Mouse (Mus musculus): Measurements from ENCODE around the gene Ralgapa2. TPM values are rescaled to one million over a fixed set of nuclear protein-coding genes. Genes with fewer than 3 reads are reported as not detected.
A peak's percentile ranks its signal among the peaks of the same experiment; 100 is the strongest.

The Ralgapa2 gene
- polyA plus RNA-seq, 1 experiment from 2014 or later, result 6.5 TPM

DNA sequence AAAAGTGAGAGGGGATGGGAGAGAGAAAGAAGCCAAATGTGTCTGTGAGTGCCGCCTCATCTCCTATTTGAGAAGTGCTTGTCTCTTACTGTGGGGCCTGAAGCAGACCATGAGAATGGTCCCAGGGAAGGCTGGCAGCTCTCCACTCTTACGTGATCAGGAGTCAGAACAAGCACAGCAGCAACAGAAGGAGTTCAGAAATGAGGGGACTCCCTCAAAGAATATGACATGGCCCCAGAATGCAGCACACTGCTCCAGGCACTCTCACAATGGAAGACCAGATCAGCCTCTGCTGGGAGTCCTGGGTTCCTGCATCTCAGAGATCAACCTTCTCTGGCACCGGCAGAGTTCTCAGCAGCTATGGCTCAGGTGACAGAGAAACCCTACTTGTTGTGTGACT lies 284.5 kb downstream of the Ralgapa2 start:
- H3K4me3 ChIP-seq, result no peak overlapping the region
- H3K27ac ChIP-seq (replicated peaks), result no peak overlapping the region
- no peaks in the 10 kb centered on the region for H3K9me3 ChIP-seq
- no peak overlapping the region for H3K9ac ChIP-seq
- H3K36me3 ChIP-seq, result no peaks in the 10 kb centered on the region
- WGBS, result 64% methylated on average over 3 of the region's 3 CpGs
- peaks cover 65% of the 10 kb centered on the region for H3K27me3 ChIP-seq (replicated peaks)
- no peak for ATAC-seq (ENCODE audit: extremely low read depth, insufficient number of reproducible peaks, low FRiP score, low TSS enrichment)
- H3K4me2 ChIP-seq, result no peak overlapping the region
- peaks cover 9% of the 10 kb centered on the region for H3K4me1 ChIP-seq

DNA sequence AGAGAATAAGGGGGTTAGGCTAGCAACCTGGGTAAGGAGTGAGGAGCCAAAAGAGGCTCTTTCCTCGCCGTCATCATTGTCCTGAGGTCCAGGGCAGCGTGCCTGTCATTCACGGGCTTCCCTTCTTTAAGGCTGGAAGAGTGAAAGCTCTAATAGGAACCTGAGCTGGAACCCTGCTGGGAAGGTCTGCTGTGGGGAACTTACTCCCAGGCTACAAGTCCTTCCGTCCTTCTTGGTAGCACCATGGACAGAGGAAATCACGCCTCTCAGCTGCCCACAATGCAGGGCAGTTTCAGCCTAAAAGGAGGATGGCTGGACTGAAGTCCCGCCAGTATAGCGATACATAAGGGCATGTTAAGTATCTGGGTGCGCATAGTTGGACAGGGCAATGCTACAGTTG lies 285.7 kb downstream of the Ralgapa2 start:
- Histone ChIP-seq H3K4me3 (no peak overlapping the region), H3K36me3 (no peaks in the 10 kb centered on the region), H3K27me3 (replicated peaks) (peaks cover 77% of the 10 kb centered on the region), H3K4me1 (peaks cover 21% of the 10 kb centered on the region), H3K4me2 (no peak overlapping the region), H3K9ac (no peak overlapping the region), H3K9me3 (no peaks in the 10 kb centered on the region), H3K27ac (replicated peaks) (no peak overlapping the region)
- ATAC-seq (ENCODE audit: extremely low read depth, insufficient number of reproducible peaks, low FRiP score, low TSS enrichment), result no peak
- WGBS, result 4% methylated on average over 9 of the region's 9 CpGs

DNA sequence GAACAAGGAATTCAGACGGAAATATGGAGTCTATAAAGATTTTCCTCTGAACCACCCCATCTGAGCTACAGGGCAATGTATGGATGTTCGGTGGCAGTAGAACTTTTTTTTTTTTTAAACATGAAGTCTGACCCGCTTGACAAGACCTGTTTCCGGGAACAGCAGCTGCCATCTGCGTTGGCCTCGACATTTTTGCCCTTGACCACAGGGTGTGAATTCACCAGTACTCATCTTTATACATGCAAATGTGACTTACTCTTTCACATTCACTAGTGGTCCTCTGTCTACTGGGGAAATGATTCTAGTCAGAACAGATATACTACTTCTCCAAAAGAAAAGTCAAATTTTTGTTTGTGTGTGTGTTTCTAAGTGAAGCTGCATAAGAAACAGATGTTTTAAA lies 286.3 kb downstream of the Ralgapa2 start:
- Histone ChIP-seq H3K27me3 (replicated peaks) (peaks cover 83% of the 10 kb centered on the region), H3K9ac (no peak overlapping the region), H3K4me1 (peaks cover 28% of the 10 kb centered on the region), H3K36me3 (no peaks in the 10 kb centered on the region), H3K27ac (replicated peaks) (no peak overlapping the region), H3K9me3 (no peaks in the 10 kb centered on the region), H3K4me2 (no peak overlapping the region), H3K4me3 (no peak overlapping the region)
- 22% methylated on average over 6 of the region's 6 CpGs for WGBS
- no peak for ATAC-seq (ENCODE audit: extremely low read depth, insufficient number of reproducible peaks, low FRiP score, low TSS enrichment)

GRCm38 (mm10) chr2:146224141-146224540 lies 288.0 kb downstream of the Ralgapa2 start:
- H3K4me2 ChIP-seq, result no peak overlapping the region
- no peak overlapping the region for H3K9ac ChIP-seq
- 22% methylated on average over 7 of the region's 7 CpGs for WGBS

GRCm38 (mm10) chr2:146223176-146223905 lies 288.8 kb downstream of the Ralgapa2 start:
- no peak for ATAC-seq (ENCODE audit: extremely low read depth, insufficient number of reproducible peaks, low FRiP score, low TSS enrichment)
- no peak overlapping the region for H3K27ac ChIP-seq (replicated peaks)
- H3K9me3 ChIP-seq, result no peaks in the 10 kb centered on the region
- H3K4me1 ChIP-seq, result peaks cover 33% of the 10 kb centered on the region
- H3K4me2 ChIP-seq, result peak overlapping the region; percentile 93
- peak overlapping the region; percentile 59 for H3K4me3 ChIP-seq
- peak overlapping the region; percentile 56; the same call in 1 of the 2 replicates for H3K9ac ChIP-seq
- no peaks in the 10 kb centered on the region for H3K36me3 ChIP-seq
- 2% methylated on average over 70 of the region's 75 CpGs for WGBS
- peaks cover 98% of the 10 kb centered on the region for H3K27me3 ChIP-seq (replicated peaks)

More at GRCm38 (mm10) chr2:146224141-146224540, 288.0 kb downstream of the Ralgapa2 start:
- Histone ChIP-seq H3K4me1 (peaks cover 30% of the 10 kb centered on the region), H3K36me3 (no peaks in the 10 kb centered on the region), H3K27ac (replicated peaks) (no peak overlapping the region), H3K27me3 (replicated peaks) (peaks cover 98% of the 10 kb centered on the region), H3K9me3 (no peaks in the 10 kb centered on the region), H3K4me3 (no peak overlapping the region)
- ATAC-seq (ENCODE audit: extremely low read depth, insufficient number of reproducible peaks, low FRiP score, low TSS enrichment), result no peak

- Histone ChIP-seq H3K36me3 (no peaks in the 10 kb centered on the region), H3K27ac (replicated peaks) (no peak overlapping the region), H3K9ac (peak overlapping the region; percentile 56), H3K27me3 (replicated peaks) (peaks cover 98% of the 10 kb centered on the region), H3K4me3 (peak overlapping the region; percentile 59), H3K9me3 (no peaks in the 10 kb centered on the region), H3K4me1 (peaks cover 41% of the 10 kb centered on the region), H3K4me2 (peak overlapping the region; percentile 93)
- WGBS, result under 1% methylated on average over 116 of the region's 133 CpGs
- ATAC-seq (ENCODE audit: extremely low read depth, insufficient number of reproducible peaks, low FRiP score, low TSS enrichment), result no peak; the same call in 1 of the 2 replicates
Observed at GRCm38 (mm10) chr2:146222279-146223175, 289.6 kb downstream of the Ralgapa2 start.

- Histone ChIP-seq H3K4me2 (peak overlapping the region; percentile 93), H3K4me1 (peaks cover 44% of the 10 kb centered on the region), H3K36me3 (no peaks in the 10 kb centered on the region), H3K27me3 (replicated peaks) (peaks cover 95% of the 10 kb centered on the region), H3K4me3 (peak overlapping the region; percentile 59), H3K27ac (replicated peaks) (no peak overlapping the region), H3K9me3 (no peaks in the 10 kb centered on the region), H3K9ac (peak overlapping the region; percentile 56)
- under 1% methylated on average over 43 of the region's 44 CpGs for WGBS
- no peak for ATAC-seq (ENCODE audit: extremely low read depth, insufficient number of reproducible peaks, low FRiP score, low TSS enrichment)
Observed at GRCm38 (mm10) chr2:146221929-146222278, 290.2 kb downstream of the Ralgapa2 start.

- H3K4me2 ChIP-seq, result peak within 1 kb of the TSS; percentile 93
- peaks cover 44% of the 10 kb centered on the region for H3K4me1 ChIP-seq
- no peak within 1 kb of the TSS for H3K27ac ChIP-seq (replicated peaks)
- H3K9ac ChIP-seq, result peak within 1 kb of the TSS; percentile 56
- H3K27me3 ChIP-seq (replicated peaks), result peaks cover 94% of the 10 kb centered on the region
- H3K4me3 ChIP-seq, result peak within 1 kb of the TSS; percentile 59
- no peaks in the 10 kb centered on the region for H3K36me3 ChIP-seq
- H3K9me3 ChIP-seq, result no peaks in the 10 kb centered on the region
- no peak for ATAC-seq (ENCODE audit: extremely low read depth, insufficient number of reproducible peaks, low FRiP score, low TSS enrichment)
- under 1% methylated on average over 85 of the region's 86 CpGs for WGBS
Observed at GRCm38 (mm10) chr2:146221076-146221928, 290.8 kb downstream of the Ralgapa2 start, which contains the start of gene Insm1. TSS of gene Insm1 (plus strand) at chr2:146221921.

DNA sequence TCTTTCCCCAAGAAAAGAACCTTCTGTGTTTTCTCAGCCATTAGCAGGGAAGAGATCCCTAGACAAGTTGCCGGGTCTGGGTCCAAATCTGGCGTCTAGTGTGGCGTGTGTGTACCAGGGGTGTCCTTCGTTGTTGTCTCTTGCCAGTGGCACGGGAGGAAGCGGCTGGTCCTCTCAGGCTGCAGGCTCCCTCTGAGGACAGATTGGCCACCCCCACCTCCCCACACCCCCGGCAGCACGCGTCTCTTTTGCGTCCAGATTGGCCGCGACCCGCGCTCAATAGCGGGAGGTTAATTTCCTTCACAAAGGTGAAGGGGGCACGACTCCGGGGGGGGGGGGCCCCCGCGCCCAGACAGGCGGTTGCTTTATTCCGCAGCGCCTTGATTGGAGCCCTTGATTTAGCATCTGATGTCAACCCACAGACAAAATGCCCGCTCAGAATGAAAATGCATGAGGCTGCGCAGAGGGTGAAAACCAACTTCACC lies 291.5 kb downstream of the Ralgapa2 start:
- H3K4me1 ChIP-seq, result peaks cover 44% of the 10 kb centered on the region
- H3K4me3 ChIP-seq, result peak overlapping the region; percentile 59
- peak overlapping the region; percentile 93 for H3K4me2 ChIP-seq
- H3K36me3 ChIP-seq, result no peaks in the 10 kb centered on the region
- H3K9me3 ChIP-seq, result no peaks in the 10 kb centered on the region
- H3K9ac ChIP-seq, result no peak overlapping the region
- under 1% methylated on average over 24 of the region's 24 CpGs for WGBS
- ATAC-seq (ENCODE audit: extremely low read depth, insufficient number of reproducible peaks, low FRiP score, low TSS enrichment), result no peak
- peaks cover 94% of the 10 kb centered on the region for H3K27me3 ChIP-seq (replicated peaks)
- no peak overlapping the region for H3K27ac ChIP-seq (replicated peaks)

GRCm38 (mm10) chr2:146219791-146220190 lies 292.4 kb downstream of the Ralgapa2 start:
- H3K4me2 ChIP-seq, result no peak overlapping the region
- H3K36me3 ChIP-seq, result no peaks in the 10 kb centered on the region
- ATAC-seq (ENCODE audit: extremely low read depth, insufficient number of reproducible peaks, low FRiP score, low TSS enrichment), result no peak
- H3K4me3 ChIP-seq, result no peak overlapping the region
- H3K9me3 ChIP-seq, result no peaks in the 10 kb centered on the region
- peaks cover 93% of the 10 kb centered on the region for H3K27me3 ChIP-seq (replicated peaks)
- H3K27ac ChIP-seq (replicated peaks), result no peak overlapping the region
- peaks cover 44% of the 10 kb centered on the region for H3K4me1 ChIP-seq
- H3K9ac ChIP-seq, result no peak overlapping the region
- 16% methylated on average over 11 of the region's 11 CpGs for WGBS
